Mouse (Mus musculus) T-cell, adult 66 days (primary cell): Measurements from ENCODE around the gene Zbtb42. TPM values are rescaled to one million over a fixed set of nuclear protein-coding genes. Genes with fewer than 3 reads are reported as not detected.

Experiments used
- total RNA-seq, 2 experiments: library from RNA; stranded (reverse); gene quantifications; 3 replicates in 1 of 2; 4 replicates in 1 of 2; pipeline ENCODE4 v1.2.4; 2023

Zbtb42 gene
- 1 to 10 TPM; 5.1 to 5.6 TPM for total RNA-seq

DNA sequence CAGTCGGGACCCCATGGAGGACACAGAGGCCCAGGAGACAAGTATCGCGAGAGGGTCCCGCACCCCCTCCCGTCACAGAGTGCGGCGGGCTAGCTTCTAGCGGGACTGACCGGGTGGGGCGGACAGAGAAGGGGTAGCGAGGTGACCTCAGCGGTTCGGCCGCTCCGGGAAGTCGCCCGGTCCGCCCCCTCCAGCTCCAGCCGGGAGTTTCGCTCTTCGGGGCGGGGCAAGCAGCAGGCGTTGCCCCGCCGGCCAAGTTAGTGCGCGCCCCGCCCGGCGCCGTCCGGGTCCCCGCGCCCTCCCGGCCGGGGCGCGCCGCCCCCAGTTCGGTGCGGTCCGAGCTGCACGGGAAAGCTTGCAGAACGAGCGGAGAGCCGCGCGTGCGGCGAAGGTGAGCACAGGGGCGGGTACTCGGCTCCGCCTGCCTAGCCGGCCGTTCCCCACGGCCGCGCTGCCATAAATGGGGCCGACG, at the start of gene Zbtb42:
Gene Zbtb42 (plus strand): TSS at position 274 of the 472 bp plus-strand sequence.

DNA sequence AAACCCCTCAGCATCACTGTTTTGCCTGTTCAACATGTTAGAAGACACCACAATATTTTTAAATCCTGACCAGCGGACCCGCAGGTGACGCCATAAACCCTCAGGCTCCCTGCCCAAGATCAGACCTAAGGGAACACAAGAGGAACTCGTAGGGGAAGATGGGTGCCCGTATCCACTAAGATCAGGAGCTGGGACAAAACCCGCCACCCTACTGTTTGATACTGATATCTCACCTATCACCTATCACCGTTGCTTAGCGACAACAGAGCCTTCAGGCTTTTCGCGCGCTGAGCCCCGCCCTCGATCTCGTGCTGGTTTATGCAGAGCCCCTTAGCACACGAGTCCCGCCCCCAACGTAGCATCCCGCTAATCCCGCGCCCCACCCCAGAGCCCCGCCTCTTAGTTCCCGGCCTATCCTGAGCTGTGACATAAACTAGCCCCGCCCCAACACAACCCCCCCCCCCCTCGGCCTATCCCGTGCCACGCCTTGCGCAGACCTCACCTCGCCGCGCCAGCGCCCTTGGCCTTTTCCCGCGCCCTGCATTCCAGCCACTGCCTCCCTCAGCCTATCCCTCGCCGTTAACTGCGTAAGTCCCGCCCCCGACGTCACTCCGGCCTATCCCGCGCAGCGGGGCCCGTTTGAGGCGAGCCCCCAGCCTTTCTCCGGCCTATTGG, 34.3 kb upstream of the Zbtb42 start, which contains the start of gene Siva1:
Gene Siva1 (plus strand): TSS at position 500 of the 675 bp plus-strand sequence.

GRCm38 (mm10) chr12:112674132-112675011, 4.3 kb upstream of the Zbtb42 start, which contains the start of gene Akt1:
Gene Akt1, minus strand, starts transcription at chr12:112674884.

DNA sequence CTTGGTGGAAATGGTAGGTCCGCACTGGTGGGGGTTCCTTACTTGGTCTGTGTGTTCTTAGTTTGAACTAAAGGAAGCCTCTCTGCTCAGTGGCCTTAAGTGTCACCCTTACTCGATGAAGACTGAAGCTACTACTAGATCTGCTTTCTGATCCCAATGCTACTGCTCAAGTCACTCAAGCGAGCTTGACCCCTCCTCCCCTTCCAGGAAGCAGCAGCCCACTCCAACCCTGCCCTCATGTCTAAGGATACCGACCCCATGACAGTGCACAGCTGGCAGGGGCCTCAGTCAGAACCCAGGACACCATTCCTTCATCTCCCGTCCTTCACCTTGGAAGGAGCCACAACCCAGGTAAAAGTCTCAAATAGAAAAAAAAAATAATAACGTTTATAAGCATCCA, 41.6 kb downstream of the Zbtb42 start, which contains the start of gene Cep170b:
Gene Cep170b (plus strand): TSS at position 240 of the 400 bp plus-strand sequence.

Other genes with a start within 250 kb of the Zbtb42 start
- not detected for gene A530016L24Rik, start 189.4 kb upstream of the Zbtb42 start, total RNA-seq
- gene Tmem179, start 162.1 kb upstream of the Zbtb42 start, total RNA-seq, result not detected
- gene Inf2, start 90.0 kb upstream of the Zbtb42 start, total RNA-seq, result 10 to 100 TPM; 68.7 to 71.1 TPM
- 1 to 10 TPM; 2.3 to 3.7 TPM for gene Adssl1, start 58.8 kb upstream of the Zbtb42 start, total RNA-seq
- 10 to 100 TPM; 15.6 to 21.2 TPM for gene Siva1, start 34.1 kb upstream of the Zbtb42 start, total RNA-seq
- gene Akt1, start 3.9 kb upstream of the Zbtb42 start, total RNA-seq, result 100 to 1,000 TPM; 109 TPM
- gene Cep170b, start 41.6 kb downstream of the Zbtb42 start, total RNA-seq, result 10 to 100 TPM in 1 of 2 experiments, 1 to 10 TPM in 1; 9.8 to 13.0 TPM
- gene Pld4, start 81.8 kb downstream of the Zbtb42 start, total RNA-seq, result 10 to 100 TPM in 1 of 2 experiments, 1 to 10 TPM in 1; 3.9 to 11.8 TPM
- under 1 TPM; 0.24 to 0.29 TPM for gene Ahnak2, start 123.8 kb downstream of the Zbtb42 start, total RNA-seq
- gene Clba1, start 130.1 kb downstream of the Zbtb42 start, total RNA-seq, result 1 to 10 TPM in 1 of 2 experiments, not detected in 1; 1.0 TPM
- gene Cdca4, start 150.6 kb downstream of the Zbtb42 start, total RNA-seq, result 10 to 100 TPM; 37.9 to 38.9 TPM
- 100 to 1,000 TPM; 180 to 202 TPM for gene Gpr132, start 189.4 kb downstream of the Zbtb42 start, total RNA-seq